Mouse (Mus musculus) thymus, adult 2 months (tissue): ENCODE results near the gene Ncoa1. TPM values are rescaled to one million over a fixed set of nuclear protein-coding genes. Genes with fewer than 3 reads are reported as not detected.
"Not testable (repeated sequence)": the region's sequence is repeated elsewhere in the genome, so short reads cannot be mapped to it uniquely, and the experiment has no call there.

Source experiments
- DNase-seq: peaks from one replicate; pipeline ENCODE4 v3.0.0; 2021
- H3K27ac ChIP-seq: fragments of 200-500 bp; 2 replicates; pipeline ENCODE4 v1.5.1; 2012; ENCODE audit warnings: low read length, control low read depth; ENCODE audit not compliant: control insufficient read depth, insufficient read depth
- H3K27me3 ChIP-seq: fragments of 200-500 bp; 2 replicates; pipeline ENCODE4 v1.6.1; 2012; ENCODE audit warnings: mild to moderate bottlenecking, low read length, moderate library complexity, mixed read lengths; ENCODE audit not compliant: control insufficient read depth, insufficient read depth
- H3K36me3 ChIP-seq: fragments of 200-500 bp; 2 replicates; pipeline ENCODE4 v1.6.1; 2012; ENCODE audit warnings: mild to moderate bottlenecking, low read length, moderate library complexity; ENCODE audit not compliant: control insufficient read depth, insufficient read depth
- H3K4me1 ChIP-seq: fragments of 200-500 bp; replicated peaks from 2 replicates; pipeline ENCODE4 v1.6.1; 2012; ENCODE audit warnings: low read length; ENCODE audit not compliant: control insufficient read depth, insufficient read depth
- H3K4me3 ChIP-seq: fragments of 200-500 bp; 2 replicates; pipeline ENCODE4 v1.5.1; 2012; ENCODE audit warnings: mild to moderate bottlenecking, low read length, control low read depth, moderate library complexity; ENCODE audit not compliant: control insufficient read depth, insufficient read depth
- CTCF ChIP-seq: fragments of 200-500 bp; IDR thresholded peaks from 2 replicates; pipeline ENCODE4 v1.5.1; 2012; ENCODE audit warnings: mild to moderate bottlenecking, control low read depth, low read length, moderate library complexity, borderline replicate concordance; ENCODE audit not compliant: control insufficient read depth, poor library complexity, insufficient read depth; ENCODE audit errors: extremely low read depth
- POLR2A ChIP-seq: fragments of 200-500 bp; IDR thresholded peaks from 2 replicates; pipeline ENCODE4 v1.6.1; 2012; ENCODE audit warnings: mild to moderate bottlenecking, low read length, control low read depth, moderate library complexity; ENCODE audit not compliant: control insufficient read depth, poor library complexity, insufficient read depth; ENCODE audit errors: extremely low read depth
- WGBS: fragments of 180-500 bp; shearing (Covaris S2); methylation state at CpG from one replicate; pipeline ENCODE4 v1.1.7; 2018; 5-methylcytosine and 5-hydroxymethylcytosine counted together
- polyA plus RNA-seq: library from polyadenylated mRNA; depleted of rRNA; stranded (reverse); fragments of >200 nt; gene quantifications from 2 replicates; pipeline ENCODE4 v1.2.3, GENCODE M21; 2012

Ncoa1 gene
- polyA plus RNA-seq, 1 experiment, result 33.3 TPM

- H3K36me3 ChIP-seq, result no peaks in the 10 kb centered on the region
- H3K27ac ChIP-seq, result no peak overlapping the region
- no peaks in the 10 kb centered on the region for H3K27me3 ChIP-seq
- DNase-seq, result no peak
- TF ChIP-seq POLR2A, result no peak
- TF ChIP-seq CTCF, result no peak
- whole genome bisulfite sequencing, result 82% methylated on average over 1 of the region's 1 CpGs
- no peaks in the 10 kb centered on the region for H3K4me1 ChIP-seq
- H3K4me3 ChIP-seq, result no peak overlapping the region
Observed at GRCm38 (mm10) chr12:4371406-4371805, 105.6 kb downstream of the Ncoa1 start.

GRCm38 (mm10) chr12:4365951-4366350, 111.0 kb downstream of the Ncoa1 start:
- Histone ChIP-seq H3K27me3 (no peaks in the 10 kb centered on the region), H3K4me3 (no peak overlapping the region), H3K36me3 (no peaks in the 10 kb centered on the region), H3K27ac (no peak overlapping the region), H3K4me1 (no peaks in the 10 kb centered on the region)
- 98% methylated on average over 1 of the region's 1 CpGs for WGBS
- TF ChIP-seq CTCF (no peak), POLR2A (no peak)
- DNase-seq, result no peak

GRCm38 (mm10) chr12:4359475-4359874, 117.5 kb downstream of the Ncoa1 start:
- no peak for TF ChIP-seq POLR2A
- no peak for TF ChIP-seq CTCF
- no peak for DNase-seq
- 88% methylated on average over 1 of the region's 1 CpGs for WGBS
- no peaks in the 10 kb centered on the region for H3K4me1 ChIP-seq
- H3K27ac ChIP-seq, result no peak overlapping the region
- no peak overlapping the region for H3K4me3 ChIP-seq
- no peaks in the 10 kb centered on the region for H3K27me3 ChIP-seq
- no peaks in the 10 kb centered on the region for H3K36me3 ChIP-seq

- not testable (repeated sequence) for H3K27me3 ChIP-seq, H3K36me3 ChIP-seq, DNase-seq, H3K27ac ChIP-seq, H3K4me1 ChIP-seq, H3K4me3 ChIP-seq
- WGBS, result over 99% methylated on average over 2 of the region's 2 CpGs
Observed at GRCm38 (mm10) chr12:4358653-4359052, 118.3 kb downstream of the Ncoa1 start.

- Histone ChIP-seq H3K4me3 (no peak overlapping the region), H3K36me3 (no peaks in the 10 kb centered on the region), H3K4me1 (no peaks in the 10 kb centered on the region), H3K27ac (no peak overlapping the region), H3K27me3 (no peaks in the 10 kb centered on the region)
- no peak for DNase-seq
- 95% methylated on average over 4 of the region's 4 CpGs for WGBS
- TF ChIP-seq POLR2A (no peak), CTCF (no peak)
Observed at GRCm38 (mm10) chr12:4358100-4358499, 118.9 kb downstream of the Ncoa1 start.

GRCm38 (mm10) chr12:4356834-4357445, 120.0 kb downstream of the Ncoa1 start:
- TF ChIP-seq CTCF (no peak), POLR2A (no peak)
- Histone ChIP-seq H3K27me3 (no peaks in the 10 kb centered on the region), H3K27ac (no peak overlapping the region), H3K4me1 (no peaks in the 10 kb centered on the region), H3K36me3 (no peaks in the 10 kb centered on the region), H3K4me3 (no peak overlapping the region)
- 90% methylated on average over 5 of the region's 5 CpGs for WGBS
- no peak for DNase-seq

- Histone ChIP-seq H3K27ac (no peak overlapping the region), H3K36me3 (no peaks in the 10 kb centered on the region), H3K4me3 (no peak overlapping the region), H3K4me1 (no peaks in the 10 kb centered on the region), H3K27me3 (no peaks in the 10 kb centered on the region)
- no peak for DNase-seq
- 68% methylated on average over 2 of the region's 2 CpGs for WGBS
- TF ChIP-seq CTCF (no peak), POLR2A (no peak)
Observed at GRCm38 (mm10) chr12:4355019-4355730, 121.8 kb downstream of the Ncoa1 start.
